Mouse (Mus musculus) mesoderm, embryonic 11.5 days (tissue): ENCODE data around the gene Numb.

Experiments
- DNase-seq: peaks from one replicate; pipeline ENCODE4 v3.0.0-alpha.2; 2012; ENCODE audit warnings: low read depth, low spot score

Gene Numb

GRCm38 (mm10) chr12:83782669-83783068 lies 139.1 kb downstream of the Numb start:
- no peak for DNase-seq

- DNase-seq, result no peak
Observed at GRCm38 (mm10) chr12:83781640-83782278, 140.0 kb downstream of the Numb start.

GRCm38 (mm10) chr12:83781204-83781603 lies 140.5 kb downstream of the Numb start:
- no peak for DNase-seq

- DNase-seq, result no peak
Observed at GRCm38 (mm10) chr12:83780181-83780580, 141.6 kb downstream of the Numb start.

GRCm38 (mm10) chr12:83776766-83777165 lies 145.0 kb downstream of the Numb start:
- no peak for DNase-seq

DNA sequence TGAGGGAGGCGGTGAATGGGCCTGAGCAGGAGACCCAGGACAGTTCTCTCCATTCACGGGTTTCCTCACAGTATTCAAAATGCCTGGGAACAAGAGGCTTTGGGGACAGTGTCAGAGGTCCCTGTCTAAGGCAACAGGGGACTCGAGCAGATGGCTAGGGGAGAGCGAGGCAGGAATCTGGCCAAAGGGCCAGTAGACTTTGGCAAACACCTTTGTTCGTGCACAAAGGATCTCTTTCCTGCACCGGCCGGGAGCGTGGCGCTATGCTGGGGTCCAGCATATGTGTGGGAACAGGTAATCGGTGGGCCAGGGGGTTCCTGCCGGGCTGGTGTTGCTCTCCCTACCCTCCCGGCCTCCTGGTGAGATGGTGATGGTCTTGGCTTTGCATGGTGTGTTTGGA lies 146.1 kb downstream of the Numb start:
- no peak for DNase-seq

GRCm38 (mm10) chr12:83770418-83771256 lies 151.1 kb downstream of the Numb start:
- peak; percentile 89 for DNase-seq

GRCm38 (mm10) chr12:83768235-83768899 lies 153.4 kb downstream of the Numb start:
- no peak for DNase-seq

- no peak for DNase-seq
Observed at GRCm38 (mm10) chr12:83767833-83768232, 153.9 kb downstream of the Numb start.

DNA sequence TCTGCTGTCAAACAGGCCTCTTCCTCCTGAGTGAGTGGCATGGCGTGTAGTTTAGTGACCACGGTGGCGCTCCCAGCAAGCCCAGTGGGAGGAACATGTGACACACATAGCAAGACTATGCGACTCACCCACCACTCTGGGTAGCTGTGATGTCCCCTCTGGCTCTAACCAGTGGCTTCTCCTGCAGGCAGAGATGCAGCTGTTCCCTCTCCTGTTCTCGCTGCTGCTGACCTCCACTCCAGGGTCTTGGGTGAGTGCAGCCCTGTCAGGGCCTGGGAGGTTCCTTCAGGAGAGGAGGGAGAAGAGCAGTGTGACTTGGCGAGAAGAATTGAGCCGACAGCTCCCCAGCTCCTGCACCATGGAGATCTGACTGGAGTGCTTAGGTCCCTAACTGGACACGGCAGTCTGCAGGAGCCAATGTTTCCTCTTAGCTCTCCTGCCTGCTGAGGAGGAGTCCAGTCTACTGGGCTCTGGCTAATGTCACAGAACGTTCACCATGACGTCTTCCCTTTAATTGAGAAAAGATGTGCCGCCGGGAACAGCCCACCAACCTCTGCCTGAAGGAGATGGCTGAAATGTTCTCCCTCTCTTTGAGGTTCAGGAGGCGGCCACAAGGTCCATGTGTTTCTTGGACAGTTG lies 155.7 kb downstream of the Numb start:
- no peak for DNase-seq

DNA sequence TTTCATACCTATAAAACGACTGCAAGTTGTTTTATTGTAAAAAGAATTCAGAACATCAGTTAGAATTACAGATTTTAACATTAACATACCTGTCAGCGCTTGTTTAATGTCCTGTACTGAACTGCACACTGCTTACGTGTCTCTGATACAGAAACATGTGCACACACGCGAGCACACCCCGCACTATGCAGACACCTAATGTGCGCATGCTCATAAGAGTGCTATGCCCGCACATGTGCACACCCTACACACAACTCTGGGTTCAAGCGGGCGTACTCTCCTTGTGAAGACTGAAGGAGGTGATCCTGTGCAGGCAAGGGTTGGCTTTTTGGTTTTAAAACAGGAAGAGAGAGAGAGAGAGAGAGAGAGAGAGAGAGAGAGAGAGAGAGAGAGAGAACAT lies 157.2 kb downstream of the Numb start:
- no peak for DNase-seq

DNA sequence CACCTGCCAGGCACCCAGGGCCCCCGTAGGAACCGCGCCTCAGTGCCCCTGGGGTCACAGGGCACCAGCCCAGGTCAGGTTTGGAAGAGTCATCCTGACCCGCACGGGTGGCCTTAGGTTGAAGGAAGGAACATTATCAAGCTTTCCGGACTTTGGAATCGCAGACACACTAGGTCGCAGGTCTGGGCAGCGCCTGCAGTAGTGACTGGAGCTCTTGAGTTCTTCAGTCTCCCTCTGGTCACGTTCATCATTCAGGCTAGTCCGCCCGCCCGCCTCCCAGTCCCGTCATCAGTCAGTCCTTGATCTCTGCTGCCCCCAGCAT lies 157.7 kb downstream of the Numb start:
- no peak for DNase-seq

GRCm38 (mm10) chr12:83763311-83764043 lies 158.3 kb downstream of the Numb start, which contains the start of gene Papln:
Gene Papln (plus strand): TSS chr12:83763634.
- DNase-seq, result no peak

- DNase-seq, result no peak
Observed at GRCm38 (mm10) chr12:83762706-83763105, 159.0 kb downstream of the Numb start.

GRCm38 (mm10) chr12:83760201-83760600 lies 161.5 kb downstream of the Numb start:
- no peak for DNase-seq

- no peak for DNase-seq
Observed at GRCm38 (mm10) chr12:83758735-83759134, 163.0 kb downstream of the Numb start.

DNA sequence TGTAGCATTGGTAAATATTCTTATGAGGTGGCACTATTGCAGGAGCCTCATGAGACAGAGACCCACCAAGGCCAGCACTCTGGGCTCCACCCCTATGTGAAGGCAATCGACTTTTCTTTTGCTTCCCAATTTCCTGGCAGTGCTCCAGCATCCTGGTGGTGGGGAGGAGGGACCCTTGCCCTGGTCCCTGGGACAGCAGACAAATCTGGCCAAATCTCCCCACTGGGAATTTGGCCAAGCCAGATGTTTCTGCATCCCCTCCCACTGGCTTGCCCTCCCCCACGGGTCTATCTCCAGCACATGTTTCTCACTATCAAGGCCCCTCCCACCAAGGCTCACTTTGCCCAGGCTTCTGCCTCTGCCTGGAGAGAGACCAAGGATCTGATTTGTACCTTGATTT lies 169.2 kb downstream of the Numb start:
- DNase-seq, result peak; percentile 29

- DNase-seq, result no peak
Observed at GRCm38 (mm10) chr12:83749186-83749585, 172.5 kb downstream of the Numb start.
